Mouse (Mus musculus) adrenal gland (tissue): ENCODE data around the gene Magi1.

Experiments
- intact Hi-C: fragments of 180-260 bp; cut with DNase I; formaldehyde crosslinking; loops from one replicate; pipeline ENCODE4 v1.15.1; 2025

The Magi1 gene

DNA sequence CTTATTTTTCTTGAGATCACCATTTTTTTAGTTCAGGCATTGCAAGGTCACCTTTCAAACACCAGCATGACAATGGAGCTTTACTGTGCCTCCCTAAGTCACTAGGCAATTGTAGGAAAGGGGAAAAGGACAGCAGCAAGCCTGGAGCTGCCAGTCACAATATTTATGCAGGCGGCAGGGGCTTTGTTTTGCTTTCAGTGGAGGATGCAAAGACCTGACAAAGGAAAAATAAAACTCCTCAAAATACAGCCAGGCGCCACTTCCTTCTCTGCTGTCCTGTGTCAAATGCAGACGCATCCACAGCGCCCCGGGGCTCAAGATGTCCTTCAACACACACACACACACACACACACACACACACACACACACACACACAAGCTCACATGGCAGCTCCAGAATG, 77.8 kb downstream of the Magi1 start:
- intact Hi-C loops: no loop called here

- intact Hi-C loops: no loop called here
Observed at GRCm38 (mm10) chr6:94203642-94204145, 80.0 kb downstream of the Magi1 start.

GRCm38 (mm10) chr6:94201940-94202339, 81.8 kb downstream of the Magi1 start:
- intact Hi-C loops: no loop called here

DNA sequence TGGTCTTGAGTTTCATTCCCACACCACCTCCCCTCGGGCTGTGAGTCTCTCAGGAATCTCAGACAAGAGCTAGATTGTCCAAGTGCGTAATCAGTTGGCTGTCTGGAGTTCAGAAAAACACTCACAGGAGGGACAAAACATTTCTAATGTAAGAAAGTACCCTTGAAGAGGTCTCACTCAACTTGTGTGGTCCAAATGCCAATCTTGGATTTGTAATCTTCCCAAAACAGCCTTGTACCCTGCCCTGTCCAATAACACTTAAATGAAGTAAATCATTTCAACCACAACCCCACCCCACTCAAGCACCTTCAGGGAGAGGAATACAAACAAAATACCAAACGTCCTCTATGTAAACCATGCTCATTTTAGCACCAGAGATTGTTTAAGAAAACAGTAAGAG, 82.8 kb downstream of the Magi1 start:
- intact Hi-C loops: no loop called here

DNA sequence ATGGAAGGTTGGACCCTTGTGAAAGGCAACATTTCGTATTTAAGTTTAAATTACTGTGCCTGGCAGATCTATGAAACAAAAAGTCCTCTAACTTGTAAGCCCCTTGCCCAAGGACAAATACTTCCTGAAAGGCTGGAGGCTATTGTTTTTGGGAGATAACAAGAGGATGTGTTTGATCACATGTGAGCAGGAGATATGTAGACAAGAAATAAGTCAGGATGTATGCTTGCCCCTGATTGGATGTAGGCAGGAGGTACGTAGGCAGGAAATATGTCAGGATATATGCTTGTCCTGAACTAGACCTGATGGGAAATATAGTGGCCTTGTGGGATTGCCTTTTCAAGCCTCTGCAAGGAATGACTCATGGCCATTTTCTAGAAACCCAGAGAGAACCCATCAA, 84.0 kb downstream of the Magi1 start:
- intact Hi-C loops: no loop called here

DNA sequence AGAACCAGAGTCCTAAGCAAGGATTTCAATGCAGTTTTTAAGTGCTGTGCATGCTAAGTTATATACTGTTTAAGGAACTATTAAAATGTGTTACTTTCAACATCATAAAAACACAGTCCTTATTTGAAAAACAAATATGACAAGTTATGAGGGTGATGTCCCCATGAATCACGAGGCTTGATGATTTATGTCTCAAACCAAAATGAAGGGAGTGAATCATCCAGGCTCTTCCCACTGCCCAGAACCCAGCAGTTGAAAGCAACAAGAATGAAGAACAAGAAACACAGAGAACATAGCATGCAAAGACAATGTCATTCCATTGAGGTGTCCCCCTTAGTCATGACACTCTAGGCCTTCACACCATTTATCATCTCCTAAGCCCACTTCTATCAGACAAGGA, 85.9 kb downstream of the Magi1 start:
- intact Hi-C loops: no loop called here

- intact Hi-C loops: no loop called here
Observed at GRCm38 (mm10) chr6:94195303-94195911, 88.3 kb downstream of the Magi1 start.

DNA sequence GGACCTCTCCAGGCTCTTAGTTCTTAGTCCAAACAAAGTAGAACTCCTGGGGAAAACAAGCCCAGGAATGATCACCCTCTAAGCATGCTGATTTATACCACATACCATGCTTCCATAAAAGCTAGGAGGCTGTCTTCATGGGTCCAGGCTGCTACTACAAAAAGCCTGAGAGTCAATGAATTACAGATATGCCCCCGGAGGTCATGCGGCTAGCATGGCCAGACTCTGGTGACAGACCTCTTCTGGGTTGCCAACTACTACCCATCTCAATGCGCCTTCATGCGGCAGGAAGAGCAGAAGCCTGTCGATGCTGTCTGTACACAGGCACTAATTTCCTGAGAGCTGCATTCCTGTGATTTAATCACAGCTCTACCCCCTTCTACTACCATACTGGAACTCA, 92.9 kb downstream of the Magi1 start:
- intact Hi-C loops: no loop called here

DNA sequence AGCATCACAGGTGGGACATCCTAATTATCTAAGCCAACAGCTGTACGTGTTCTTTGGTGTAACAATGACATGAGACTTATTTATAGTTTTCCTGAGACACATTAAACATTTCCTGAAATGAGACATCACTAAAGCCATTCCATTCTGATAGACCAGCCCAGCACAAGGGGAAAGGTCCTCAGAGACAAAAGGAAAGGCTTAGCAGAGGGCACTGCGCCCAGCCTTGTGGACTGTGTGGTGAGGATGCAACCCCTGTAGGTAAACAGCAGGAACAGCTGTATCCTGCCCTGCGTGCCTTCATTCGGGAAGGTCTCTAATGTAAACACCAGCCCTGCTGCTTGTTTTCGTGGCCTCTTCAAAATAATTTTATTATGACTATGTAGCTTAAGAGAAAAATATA, 94.3 kb downstream of the Magi1 start:
- intact Hi-C loops: no loop called here

DNA sequence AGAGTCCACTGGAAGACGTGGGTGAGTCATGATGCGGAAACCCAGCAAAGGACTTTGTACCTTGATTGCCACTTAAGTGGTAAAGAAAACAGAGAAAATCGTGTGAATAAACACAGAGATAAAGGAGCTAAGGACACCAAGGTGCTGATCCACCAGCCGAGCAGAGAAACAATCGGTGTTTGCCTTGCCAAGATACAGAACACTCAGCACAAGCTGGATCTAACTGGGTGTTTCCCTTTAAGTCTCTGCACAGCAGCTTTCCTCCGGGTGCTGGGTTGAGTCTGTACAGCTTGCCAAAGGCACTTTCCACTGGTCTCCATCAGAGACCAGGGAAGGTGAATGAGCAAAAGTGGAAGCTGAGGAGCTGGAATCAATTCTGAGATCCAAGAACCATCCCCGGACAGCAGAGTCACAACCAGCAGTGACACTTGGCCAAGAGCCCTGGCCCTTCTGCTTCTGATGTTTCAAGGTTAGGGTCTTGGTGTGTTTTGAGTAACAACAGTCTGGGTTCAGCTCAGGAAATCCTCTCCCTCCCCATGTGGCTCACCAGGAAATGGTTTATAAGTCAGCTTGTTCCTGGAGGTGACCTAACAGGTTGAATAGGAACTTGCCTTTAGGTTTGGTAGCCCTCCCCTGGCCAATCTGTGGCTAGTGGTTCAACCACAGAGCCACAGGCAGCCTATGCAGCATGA, 96.9 kb downstream of the Magi1 start:
- intact Hi-C loops: no loop called here

DNA sequence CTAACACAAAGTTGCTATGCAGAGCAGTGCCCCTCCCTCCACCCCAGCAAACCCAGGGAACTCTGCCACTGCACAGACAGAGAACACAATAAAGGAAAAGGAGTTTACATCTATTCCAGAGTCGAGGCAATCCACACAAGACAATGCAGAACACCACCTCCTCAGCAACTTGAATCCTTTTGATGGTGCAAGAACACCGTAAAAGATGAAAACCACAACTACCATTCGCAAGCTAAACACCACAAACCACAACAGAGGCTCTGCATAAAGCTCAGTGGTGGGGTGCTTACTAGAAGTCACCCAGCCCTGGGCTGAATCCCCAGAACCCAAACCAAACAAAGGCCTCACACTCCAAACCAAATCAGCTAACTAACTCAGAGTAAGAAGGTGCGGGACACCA, 99.4 kb downstream of the Magi1 start:
- intact Hi-C loops: no loop called here

GRCm38 (mm10) chr6:94183354-94183851, 100.3 kb downstream of the Magi1 start:
- intact Hi-C loops: no loop called here

GRCm38 (mm10) chr6:94181673-94182255, 102.0 kb downstream of the Magi1 start:
- intact Hi-C loops: no loop called here

GRCm38 (mm10) chr6:94180331-94181150, 103.2 kb downstream of the Magi1 start:
- intact Hi-C loops: no loop called here

DNA sequence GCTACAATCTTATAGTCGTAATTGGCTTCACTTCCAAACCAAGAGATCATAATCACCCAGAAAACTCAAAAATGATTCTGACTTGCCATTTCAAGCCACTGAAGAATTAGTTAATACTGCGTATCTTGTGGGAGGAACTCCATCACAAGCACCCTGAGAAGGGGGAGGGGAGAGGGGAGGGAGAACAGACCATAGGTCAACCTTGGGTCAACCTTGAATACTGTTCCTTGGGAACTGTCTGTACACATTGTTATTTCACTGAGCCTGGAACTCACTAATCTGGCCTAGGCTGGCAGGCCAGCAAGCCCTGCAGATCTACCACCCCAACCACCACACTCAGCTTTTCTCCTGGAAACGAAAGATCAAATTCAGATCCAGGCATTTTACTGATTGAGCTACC, 106.2 kb downstream of the Magi1 start:
- intact Hi-C loops: no loop called here

- intact Hi-C loops: no loop called here
Observed at GRCm38 (mm10) chr6:94176705-94177104, 107.0 kb downstream of the Magi1 start.

DNA sequence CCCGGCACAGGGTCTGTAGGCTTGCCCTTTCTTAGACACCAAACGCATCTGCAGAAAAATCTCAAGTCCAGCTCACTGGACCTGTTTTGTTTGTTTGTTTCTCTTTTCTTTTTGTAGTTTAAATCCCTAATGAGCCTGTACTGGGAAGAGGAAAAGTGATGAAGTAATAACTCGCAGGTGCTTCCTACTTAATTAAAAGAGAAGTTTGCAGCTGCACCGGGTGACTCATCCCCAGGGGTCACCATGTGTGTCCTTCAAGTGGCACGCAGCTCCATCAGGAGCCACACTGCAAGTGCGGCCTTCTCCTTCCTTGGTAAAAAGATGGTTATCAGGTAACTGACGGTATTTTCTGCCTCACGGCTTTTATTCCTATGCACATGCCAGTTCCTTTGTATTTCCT, 112.5 kb downstream of the Magi1 start:
- intact Hi-C loops: no loop called here

DNA sequence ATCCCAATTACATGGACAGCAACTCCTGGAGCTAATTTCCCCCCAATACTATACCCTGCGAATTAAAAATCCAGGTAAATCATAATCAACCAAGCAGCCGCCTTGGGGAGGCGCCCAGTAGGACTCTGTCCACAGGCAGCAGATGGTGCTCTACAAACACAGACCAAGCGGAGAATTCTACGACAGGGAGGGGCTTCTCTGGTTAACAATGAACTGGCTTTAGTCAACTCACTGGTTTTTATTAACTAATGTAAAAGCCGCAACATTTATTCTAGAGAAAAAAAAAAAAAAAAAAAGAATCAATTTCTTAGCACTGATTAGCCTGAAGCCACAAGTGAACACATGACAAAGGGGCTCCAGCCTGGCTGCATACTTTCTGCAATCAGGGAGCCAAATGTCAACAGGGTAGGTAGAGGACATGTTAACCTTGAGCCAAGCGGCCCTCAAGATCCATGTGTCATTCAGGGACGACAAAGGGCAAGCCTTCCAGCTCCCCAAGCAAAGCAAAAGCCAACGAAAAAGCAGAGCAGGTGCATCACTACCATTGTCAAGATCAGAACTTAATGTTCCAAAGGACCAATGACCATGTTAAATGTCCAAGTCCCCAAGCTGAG, 114.0 kb downstream of the Magi1 start:
- intact Hi-C loops: loop anchor here (5.0 kb wide), 1 partner anchor 113 kb away; the partner anchor contains the start of gene Magi1

DNA sequence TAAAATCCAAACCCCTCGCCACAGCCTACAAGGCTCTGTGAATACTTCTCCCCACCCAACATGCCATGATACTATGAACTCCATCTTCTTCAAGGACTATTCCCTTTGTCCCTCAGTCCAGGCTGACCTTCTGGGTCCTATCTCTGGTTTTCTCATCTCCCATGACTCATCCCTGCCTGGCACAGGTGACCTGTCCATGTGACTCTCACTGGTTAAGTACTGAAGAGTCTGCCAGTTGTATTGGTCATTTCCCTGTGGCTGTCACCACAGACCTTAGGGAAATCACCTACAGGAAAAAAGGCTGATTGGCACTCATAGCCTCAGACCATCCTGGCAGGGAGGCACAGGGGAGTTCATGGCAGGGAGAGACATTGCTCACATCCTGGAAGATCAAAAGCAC, 117.8 kb downstream of the Magi1 start:
- intact Hi-C loops: loop anchor here (5.0 kb wide), 1 partner anchor 116 kb away; the partner anchor contains the start of gene Magi1

DNA sequence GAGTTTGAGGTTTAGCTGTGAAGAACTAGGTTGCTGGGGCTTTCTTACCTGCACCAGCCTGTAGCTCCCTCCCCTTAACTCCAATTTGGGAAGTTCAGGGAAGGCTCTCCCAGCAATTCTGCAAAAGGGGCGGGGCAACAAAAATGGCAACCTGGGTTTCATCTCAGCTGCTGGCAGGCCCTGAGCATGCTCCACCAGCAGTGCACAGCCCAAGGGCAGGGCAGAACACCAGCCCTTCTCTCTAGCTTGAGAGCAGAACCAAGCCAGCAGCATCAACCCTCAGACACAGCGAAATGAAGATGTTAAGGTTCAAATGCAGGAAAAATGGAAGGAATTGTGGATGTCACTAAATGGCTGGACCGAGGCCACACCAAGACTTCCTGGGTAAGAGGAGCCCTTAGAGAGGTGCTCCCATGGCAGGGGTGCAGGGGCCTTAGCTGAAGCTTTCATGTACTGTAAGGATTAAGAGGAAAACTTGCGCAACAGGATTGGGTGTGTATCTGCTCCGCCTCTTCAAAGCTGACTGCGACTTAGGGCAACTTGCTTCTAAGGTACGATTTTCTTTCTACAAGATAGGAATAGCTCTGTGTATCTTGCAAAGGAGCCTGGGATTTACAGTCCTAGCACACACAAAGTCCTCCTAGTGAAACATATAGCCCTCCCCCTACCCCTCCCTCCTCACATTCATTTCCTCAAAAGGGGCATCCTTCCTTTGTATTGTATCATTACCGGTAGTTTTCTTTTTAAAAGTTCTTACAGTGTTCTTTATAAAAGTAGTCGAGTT, 118.8 kb downstream of the Magi1 start:
- intact Hi-C loops: loop anchor here (5.0 kb wide), 1 partner anchor 117 kb away; the partner anchor contains the start of gene Magi1
